Mouse (Mus musculus) regulatory T cell (primary cell): ENCODE results near the gene Gm11985.

ENCODE experiments used
- in situ Hi-C: fragments of 300-600 bp; cut with MboI, MseI; formaldehyde crosslinking; loops from one replicate; pipeline ENCODE4 v1.15.1; 2025; ENCODE audit warnings: high pct_unique_total_duplicates

Gene Gm11985

GRCm38 (mm10) chr11:7202206-7202605 is 13.8 kb upstream of the Gm11985 start:
- in situ Hi-C loops, result loop anchor here (10.0 kb wide), 1 partner anchor 1103 kb away; no protein-coding TSS in a partner anchor

DNA sequence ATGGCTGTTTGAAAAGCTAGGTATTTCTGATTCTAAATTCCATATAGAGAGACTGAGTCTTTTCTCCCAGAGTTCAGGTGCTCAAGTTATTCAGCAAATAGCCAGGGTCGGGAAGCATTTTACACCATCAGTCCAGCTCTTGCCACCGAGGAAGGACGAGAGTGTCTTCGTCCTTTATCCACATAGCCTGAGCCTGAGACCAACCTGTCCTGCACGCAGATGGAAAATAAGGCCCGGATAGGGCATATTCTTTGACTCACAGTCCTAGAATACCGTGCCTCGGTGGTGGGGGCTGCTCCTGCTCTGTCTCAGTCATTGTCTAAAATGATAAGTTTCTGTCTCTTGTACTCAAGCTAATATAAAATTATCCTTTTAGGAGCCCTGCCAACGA is 12.0 kb upstream of the Gm11985 start:
- in situ Hi-C loops, result loop anchor here (10.0 kb wide), 1 partner anchor 1104 kb away; no protein-coding TSS in a partner anchor

DNA sequence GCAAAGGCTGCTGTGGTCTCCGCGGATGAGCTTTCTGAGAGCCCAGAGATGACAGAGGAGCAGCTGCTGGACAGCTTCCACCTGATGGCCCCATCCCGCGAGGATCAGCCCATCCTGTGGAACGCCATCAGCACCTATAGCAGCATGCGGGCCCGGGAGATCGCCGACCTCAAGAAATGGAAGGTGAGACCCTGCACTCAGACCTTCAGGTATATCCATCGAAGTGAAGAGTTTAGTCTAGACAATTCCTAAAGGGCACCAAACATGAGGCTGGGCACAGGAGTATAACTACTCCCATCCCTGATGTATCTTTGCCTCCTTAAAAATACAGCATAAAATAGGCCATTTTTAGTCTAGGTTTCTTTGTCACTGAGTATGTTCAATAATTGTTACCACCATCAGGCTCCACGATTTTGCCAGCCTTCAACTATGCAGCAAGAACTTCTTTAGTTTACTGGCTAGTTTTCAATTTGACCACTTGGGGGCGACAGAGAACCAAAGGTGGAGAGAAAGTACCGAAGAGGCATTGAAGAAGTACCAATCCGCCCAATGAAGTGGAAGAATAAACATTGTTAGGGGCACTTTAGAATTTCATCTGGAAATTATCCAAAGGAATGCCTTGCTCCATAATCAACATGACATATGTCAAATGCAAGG is 11.5 kb upstream of the Gm11985 start:
- in situ Hi-C loops, result loop anchor here (10.0 kb wide), 1 partner anchor 1105 kb away; no protein-coding TSS in a partner anchor

GRCm38 (mm10) chr11:7198481-7199256 is 10.3 kb upstream of the Gm11985 start:
- in situ Hi-C loops, result no loop called here

DNA sequence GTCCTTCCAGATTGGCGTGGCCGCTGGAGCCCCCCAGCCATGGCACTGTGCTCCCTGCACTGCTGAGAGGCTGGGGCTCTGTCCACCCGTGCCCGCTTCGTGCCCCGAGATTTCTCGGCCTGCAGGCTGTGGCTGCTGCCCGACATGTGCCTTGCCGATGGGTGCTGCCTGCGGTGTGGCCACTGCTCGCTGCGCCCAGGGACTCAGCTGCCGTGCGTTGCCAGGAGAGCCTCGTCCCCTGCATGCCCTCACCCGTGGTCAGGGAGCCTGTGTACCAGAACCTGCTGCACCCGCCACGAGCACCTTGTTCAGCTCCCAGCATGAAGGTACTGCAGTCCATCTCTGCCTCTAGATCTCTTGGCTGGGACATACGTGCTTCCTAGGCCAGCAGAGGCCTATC is 9.6 kb upstream of the Gm11985 start:
- in situ Hi-C loops, result no loop called here

DNA sequence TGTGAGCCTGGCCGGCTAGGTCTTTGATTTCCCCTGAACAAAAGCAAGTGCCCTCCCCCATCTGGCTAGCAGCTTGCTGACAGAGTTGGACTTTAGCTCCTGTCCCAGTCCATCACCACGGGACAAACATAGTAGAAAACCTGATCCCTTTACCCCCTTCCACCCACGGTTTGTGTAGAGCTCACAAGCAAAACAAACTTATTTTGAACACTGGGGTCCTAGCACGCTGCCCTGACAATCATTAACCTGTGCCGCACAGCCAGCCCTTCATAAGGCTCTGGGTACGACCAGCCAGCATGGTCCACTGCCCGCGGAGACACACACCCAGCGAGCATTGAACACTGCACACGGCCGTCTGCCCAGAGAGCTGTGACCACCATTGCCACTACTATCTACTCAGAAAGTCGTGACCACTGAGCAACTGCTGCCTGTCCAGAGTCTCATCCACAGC is 9.1 kb upstream of the Gm11985 start, which contains the start of gene Igfbp1:
Gene Igfbp1, plus strand, starts transcription at position 292 of the 451 bp plus-strand sequence.
- in situ Hi-C loops, result no loop called here

DNA sequence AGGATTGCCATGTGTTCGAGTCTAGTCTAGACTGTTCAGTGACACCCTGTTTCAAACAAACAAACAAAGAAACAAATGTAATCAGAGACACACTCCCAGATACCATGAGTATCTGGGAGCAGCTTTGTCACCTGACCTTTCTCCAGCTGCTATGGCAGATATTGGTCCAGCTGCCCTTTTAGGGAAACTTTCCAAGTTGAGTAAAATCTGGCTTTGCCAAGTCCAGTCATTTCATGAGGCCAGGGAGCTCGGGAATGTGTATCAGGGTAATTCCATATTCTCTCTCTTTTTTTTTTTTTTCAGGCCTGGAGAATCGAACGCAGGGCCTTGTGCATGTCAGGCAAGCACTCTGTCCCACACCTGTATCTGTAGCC is 6.9 kb upstream of the Gm11985 start:
- in situ Hi-C loops, result no loop called here

DNA sequence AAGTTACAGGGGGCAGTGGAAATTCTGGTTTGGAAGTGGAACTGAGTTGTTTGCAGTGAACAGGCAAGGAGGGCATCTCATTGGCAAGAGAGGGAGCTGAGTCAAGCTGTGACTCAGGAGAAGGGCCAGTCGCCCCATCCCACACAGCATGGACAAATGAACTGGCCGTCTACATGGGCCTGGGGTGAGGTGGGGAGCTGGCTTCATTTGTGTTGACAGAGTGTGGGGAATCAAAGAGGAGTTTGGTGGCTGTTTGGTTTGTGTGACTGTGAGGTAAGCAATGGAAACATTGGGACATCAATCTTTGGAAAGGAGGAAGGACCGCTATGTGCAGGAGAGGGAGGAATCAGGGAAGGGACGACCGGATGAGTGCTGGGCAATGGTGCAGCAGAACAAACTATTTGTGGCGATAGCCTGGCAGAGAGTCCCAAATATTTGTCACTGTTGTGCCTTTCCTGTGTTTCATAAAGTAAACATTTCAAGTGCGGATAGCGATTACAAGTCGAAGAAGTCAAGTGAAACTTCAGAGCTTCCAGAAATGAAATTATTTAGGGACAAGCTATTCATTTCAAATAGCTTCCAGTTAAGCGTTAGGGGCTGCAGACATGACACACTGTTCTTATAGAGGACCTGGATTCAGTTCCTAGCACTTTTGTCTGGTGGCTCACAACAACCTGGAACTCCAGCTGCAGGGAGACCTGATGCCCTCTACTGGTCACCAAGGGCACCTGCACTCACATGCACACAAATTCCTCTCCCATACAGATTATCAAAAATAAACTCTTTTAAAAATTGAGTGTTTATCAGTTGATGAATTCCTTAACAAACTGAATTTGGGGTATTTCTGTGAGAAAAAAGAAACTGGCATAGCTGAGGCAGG is 6.3 kb upstream of the Gm11985 start:
- in situ Hi-C loops, result no loop called here

DNA sequence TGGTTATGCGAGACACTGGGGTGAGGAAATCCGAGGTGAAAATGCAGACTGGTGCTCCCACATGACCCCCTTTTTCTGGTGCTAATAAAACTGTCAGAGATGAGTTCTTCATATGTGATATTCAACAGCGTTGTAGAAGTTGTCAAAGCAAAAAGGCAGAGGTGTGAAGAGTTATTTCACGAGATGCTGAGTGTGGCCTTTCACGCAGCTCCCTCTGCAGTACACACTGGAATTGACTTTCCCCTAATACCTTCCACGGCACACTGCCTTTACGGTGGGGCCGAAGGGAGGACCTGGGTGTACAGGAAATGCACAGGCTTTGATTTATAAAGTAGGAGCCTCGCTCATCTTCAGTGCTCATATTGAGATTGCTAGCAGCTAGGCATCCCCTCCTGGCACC is 4.8 kb upstream of the Gm11985 start:
- in situ Hi-C loops, result no loop called here

DNA sequence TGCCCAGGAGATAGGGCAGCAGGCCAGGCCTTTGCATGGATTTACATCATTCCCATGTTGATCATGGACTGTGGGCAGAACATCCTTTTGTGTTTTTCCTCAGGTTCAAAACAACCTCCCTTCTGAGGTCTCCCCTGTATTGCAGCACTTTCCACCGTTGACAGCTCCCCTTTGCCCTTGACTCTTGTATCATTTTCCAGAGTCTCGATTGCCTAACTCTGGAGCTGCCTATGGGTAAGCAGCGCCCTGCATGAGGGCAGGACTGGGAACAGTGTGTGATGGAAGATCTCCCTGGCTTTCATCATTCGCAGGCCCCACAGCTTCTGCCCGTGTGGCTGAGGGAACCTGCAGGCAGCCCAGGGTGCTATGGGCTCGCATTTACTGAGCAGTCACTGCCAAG is 4.3 kb upstream of the Gm11985 start:
- in situ Hi-C loops, result no loop called here

GRCm38 (mm10) chr11:7187472-7187871 is 897 bp downstream of the Gm11985 start:
- in situ Hi-C loops, result no loop called here

DNA sequence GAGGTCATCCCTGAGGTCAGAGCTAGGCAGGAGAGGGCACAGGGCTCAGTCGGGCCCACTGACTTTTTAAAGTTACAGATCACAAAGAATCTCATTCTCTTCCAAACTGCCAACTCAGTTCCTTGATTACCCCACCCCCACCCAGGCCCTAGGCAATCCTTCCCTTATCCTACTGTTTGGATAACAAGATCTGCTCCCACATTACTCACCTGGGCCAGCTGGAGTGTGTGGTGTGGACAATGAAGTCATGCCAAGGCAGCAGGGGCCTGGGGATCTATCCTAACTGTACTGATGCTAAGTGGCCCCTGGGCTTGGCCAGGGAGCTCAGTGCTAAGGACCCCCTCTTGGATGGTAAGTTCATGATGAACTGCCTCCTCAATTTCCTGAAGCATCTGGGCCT is 3.9 kb downstream of the Gm11985 start:
- in situ Hi-C loops, result no loop called here

- in situ Hi-C loops, result no loop called here
Observed at GRCm38 (mm10) chr11:7182409-7183042, 5.8 kb downstream of the Gm11985 start.

GRCm38 (mm10) chr11:7179276-7179675 is 9.1 kb downstream of the Gm11985 start:
- in situ Hi-C loops, result no loop called here

DNA sequence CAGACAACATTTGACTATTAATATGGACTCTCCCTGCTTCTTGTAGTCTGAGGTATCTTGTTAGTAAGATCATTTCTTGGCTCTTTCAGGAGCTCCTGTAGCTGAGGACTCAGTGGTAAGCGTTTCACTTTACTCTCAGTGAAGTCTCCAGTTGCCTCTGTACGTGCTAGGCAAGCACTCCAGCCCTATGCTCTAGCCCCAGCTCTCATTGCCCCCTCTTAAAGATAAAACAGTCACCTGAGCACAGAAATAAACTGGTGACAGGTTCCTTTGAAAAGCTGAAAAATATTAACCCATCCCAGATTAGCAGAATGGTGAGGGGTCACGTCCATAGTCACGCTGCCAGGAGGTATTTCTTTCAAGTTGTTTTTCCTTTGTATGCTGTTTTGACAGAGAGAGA is 9.6 kb downstream of the Gm11985 start:
- in situ Hi-C loops, result no loop called here

DNA sequence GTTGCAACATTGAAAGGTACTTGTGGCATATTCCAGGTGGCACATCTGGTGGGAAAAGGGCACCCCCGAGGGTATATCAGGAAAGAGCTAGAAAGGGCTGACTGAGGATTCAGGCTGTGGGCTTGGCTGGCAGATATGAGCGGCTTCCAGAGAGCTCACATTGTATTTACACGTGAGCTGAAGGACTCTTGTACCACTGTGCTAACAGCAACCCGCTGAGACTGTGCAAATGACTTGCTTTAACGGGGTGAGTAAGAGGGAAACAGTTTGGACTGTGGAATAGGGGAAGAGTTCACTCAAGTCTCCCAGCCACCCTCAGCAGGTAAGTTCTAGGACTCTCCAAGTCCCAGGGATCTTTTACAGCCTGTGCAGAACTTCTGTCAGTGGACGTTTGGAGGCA is 14.7 kb downstream of the Gm11985 start:
- in situ Hi-C loops, result no loop called here

DNA sequence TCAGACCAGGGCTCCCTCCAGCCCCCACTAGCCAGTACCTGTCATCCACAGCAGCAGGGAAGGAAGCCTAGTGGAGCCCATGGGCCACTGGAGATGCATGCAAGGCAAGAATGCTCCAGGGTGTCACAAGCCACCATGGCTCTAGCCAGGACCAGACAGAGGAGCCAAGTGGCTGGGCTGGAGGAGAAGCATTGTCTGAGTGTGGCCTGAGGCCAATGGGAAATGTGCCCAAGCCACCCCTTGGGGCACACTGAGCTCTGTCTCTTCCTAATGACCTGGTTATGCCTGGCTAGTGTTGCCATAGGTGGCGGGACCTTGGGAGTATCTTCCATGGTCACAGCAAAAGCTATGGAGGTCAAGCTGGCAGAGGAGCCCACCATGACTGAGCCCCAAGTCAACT is 18.7 kb downstream of the Gm11985 start:
- in situ Hi-C loops, result no loop called here

GRCm38 (mm10) chr11:7164416-7164815 is 24.0 kb downstream of the Gm11985 start:
- in situ Hi-C loops, result no loop called here

- in situ Hi-C loops, result no loop called here
Observed at GRCm38 (mm10) chr11:7161502-7162174, 26.7 kb downstream of the Gm11985 start.

DNA sequence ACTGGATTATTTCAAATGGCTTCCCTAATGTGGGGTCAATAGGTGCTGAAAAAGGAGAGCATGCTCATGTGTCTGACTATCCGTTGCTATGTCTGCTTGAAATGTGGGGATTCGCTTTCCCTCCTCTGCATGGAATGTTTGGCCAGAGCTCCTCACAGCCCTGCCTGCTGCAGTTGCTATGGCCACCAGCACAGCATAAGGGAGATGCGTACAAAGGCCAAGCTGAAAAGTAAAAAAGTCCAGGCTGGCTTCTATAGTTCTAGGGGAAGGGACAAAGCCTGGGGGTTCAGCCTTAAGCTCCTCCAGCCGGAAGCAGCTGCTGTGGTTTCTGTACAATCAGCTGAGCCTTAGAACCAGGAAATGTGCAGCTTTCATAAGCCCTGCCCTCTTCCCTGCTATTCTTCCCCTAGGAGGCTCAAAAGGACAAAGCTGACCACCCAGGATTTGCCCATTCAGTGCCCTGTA is 27.7 kb downstream of the Gm11985 start:
- in situ Hi-C loops, result no loop called here

- in situ Hi-C loops, result no loop called here
Observed at GRCm38 (mm10) chr11:7160146-7160545, 28.2 kb downstream of the Gm11985 start.
